Mouse (Mus musculus) embryonic facial prominence, embryonic 11.5 days (tissue): ENCODE measurements around the gene C1ql2. TPM values are rescaled to one million over a fixed set of nuclear protein-coding genes. Genes with fewer than 3 reads are reported as not detected.

Source experiments
- ATAC-seq: fragments of 200-750 bp; cut with Nextera tagmentation; replicated peaks from 2 replicates; pipeline ENCODE4 v1.8.0; 2017; ENCODE audit warnings: low read depth; ENCODE audit not compliant: insufficient number of reproducible peaks, low FRiP score, low TSS enrichment
- DNase-seq: peaks from one replicate; pipeline ENCODE4 v3.0.0-alpha.2; 2015; ENCODE audit warnings: low spot score
- H3K27ac ChIP-seq: fragments of 300-500 bp; sonication (generic); replicated peaks from 2 replicates; pipeline ENCODE4 v1.5.1; 2014; ENCODE audit warnings: mild to moderate bottlenecking, low read depth, low read length, control low read depth
- H3K27me3 ChIP-seq: fragments of 300-500 bp; sonication (generic); 2 replicates; pipeline ENCODE4 v1.6.1; 2014; ENCODE audit warnings: mild to moderate bottlenecking, low read length, moderate library complexity, mixed read lengths; ENCODE audit not compliant: control insufficient read depth, insufficient read depth
- H3K36me3 ChIP-seq: fragments of 300-500 bp; sonication (generic); replicated peaks from 2 replicates; pipeline ENCODE4 v1.6.1; 2014; ENCODE audit warnings: low read depth, mild to moderate bottlenecking, low read length, moderate library complexity, mixed read lengths; ENCODE audit not compliant: control insufficient read depth, insufficient read depth
- H3K4me1 ChIP-seq: fragments of 300-500 bp; sonication (generic); 2 replicates; pipeline ENCODE4 v1.6.1; 2014; ENCODE audit warnings: low read length, mixed read lengths; ENCODE audit not compliant: control insufficient read depth, insufficient read depth
- H3K4me2 ChIP-seq: fragments of 300-500 bp; sonication (generic); 2 replicates; pipeline ENCODE4 v1.6.1; 2014; ENCODE audit warnings: low read depth, mild to moderate bottlenecking, control low read depth, low read length, moderate library complexity
- H3K4me3 ChIP-seq: fragments of 300-500 bp; sonication (generic); 2 replicates; pipeline ENCODE4 v1.5.1; 2014; ENCODE audit warnings: low read depth, low read length, control low read depth
- H3K9ac ChIP-seq: fragments of 300-500 bp; sonication (generic); replicated peaks from 2 replicates; pipeline ENCODE4 v1.6.1; 2014; ENCODE audit warnings: mild to moderate bottlenecking, control low read depth, low read length
- H3K9me3 ChIP-seq: fragments of 300-500 bp; sonication (generic); replicated peaks from 2 replicates; pipeline ENCODE4 v1.6.1; 2016; ENCODE audit warnings: mild to moderate bottlenecking, low read length, inconsistent platforms, mixed read lengths; ENCODE audit not compliant: control insufficient read depth
- WGBS: fragments of 180-500 bp; shearing (Covaris S2); extraction: QIAGEN DNeasy Blood & Tissue Kit; methylation state at CpG from one replicate; pipeline ENCODE4 v1.1.7; 2014; 5-methylcytosine and 5-hydroxymethylcytosine counted together
- polyA plus RNA-seq: library from polyadenylated mRNA; unstranded; fragments of >200 nt; fragmentation: Nextera tagmentation; extraction: Ambion mirVana; gene quantifications from 2 replicates; pipeline ENCODE4 v1.2.1, GENCODE M21; 2014

The C1ql2 gene
- polyA plus RNA-seq, 1 experiment from 2014 or later, result 0.24 TPM

DNA sequence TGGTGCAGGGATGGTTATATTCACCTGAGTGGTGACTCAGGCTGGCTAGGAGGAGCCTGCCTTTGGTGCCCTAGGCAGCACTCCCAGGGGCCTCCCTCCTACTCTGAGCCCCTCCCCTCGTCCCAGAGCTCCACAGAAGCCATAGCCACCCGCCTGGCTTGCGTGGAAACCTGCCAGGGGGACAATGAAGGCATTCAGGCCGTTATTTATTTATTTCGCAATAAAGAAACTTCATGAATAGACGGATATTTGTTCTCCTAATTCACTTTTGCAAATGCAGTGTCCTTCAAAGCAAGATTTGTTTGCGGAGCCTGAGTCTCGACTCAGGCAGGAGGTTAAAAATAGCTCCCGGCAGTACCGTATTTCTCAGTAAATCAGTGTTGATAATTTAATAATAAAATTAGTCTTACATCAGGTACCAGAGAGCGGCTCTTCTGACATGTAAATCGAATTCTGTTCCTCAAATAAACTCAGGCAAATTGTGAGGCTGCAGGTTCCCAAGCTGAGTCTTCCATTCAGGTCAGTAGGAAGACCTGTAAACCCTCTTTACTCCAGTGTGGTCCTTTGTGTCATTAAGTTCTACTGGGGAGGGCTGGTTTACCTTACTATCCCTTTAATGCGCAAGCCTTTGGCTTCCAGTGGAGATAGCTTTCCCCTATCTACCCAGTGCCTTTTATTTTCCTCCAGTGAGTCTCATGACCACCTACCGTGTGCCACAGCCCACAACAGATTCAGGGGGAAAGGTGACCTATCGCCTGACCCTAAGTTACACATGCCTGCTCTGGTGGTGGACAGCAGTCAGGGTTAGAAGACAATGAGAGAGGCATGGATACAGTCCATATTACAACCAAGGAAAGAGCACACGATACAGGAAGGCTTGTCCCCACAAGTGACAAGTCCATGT, 17.2 kb downstream of the C1ql2 start:
- no peak overlapping the region for H3K4me3 ChIP-seq
- WGBS, result 6% methylated on average over 16 of the region's 16 CpGs

DNA sequence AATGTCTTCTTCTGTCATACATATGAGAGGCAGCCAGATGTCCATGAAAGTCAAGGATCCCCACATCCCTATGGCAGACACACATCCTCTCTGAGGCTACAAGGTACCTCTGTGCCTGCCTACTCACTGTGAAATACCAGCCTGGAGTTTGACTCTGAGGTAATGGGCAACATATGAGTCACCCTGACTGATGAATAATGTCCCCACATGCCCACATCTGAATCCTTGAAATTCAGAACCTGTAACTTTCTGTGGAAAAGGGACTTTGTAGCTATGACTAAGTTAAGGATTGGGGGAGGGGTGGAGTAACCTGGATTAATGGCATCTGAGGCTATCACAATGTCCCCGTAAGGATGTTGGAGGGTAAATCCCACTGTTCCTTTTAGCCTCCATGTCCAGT, 23.3 kb downstream of the C1ql2 start:
- Histone ChIP-seq H3K9ac (no peak overlapping the region), H3K4me2 (no peak overlapping the region), H3K9me3 (no peaks in the 10 kb centered on the region), H3K4me1 (no peaks in the 10 kb centered on the region), H3K27me3 (no peaks in the 10 kb centered on the region), H3K27ac (no peak overlapping the region), H3K4me3 (no peak overlapping the region), H3K36me3 (no peaks in the 10 kb centered on the region)
- no peak for ATAC-seq
- 79% methylated on average over 1 of the region's 1 CpGs for WGBS
- DNase-seq, result no peak

More for the DNA sequence above, 17.2 kb downstream of the C1ql2 start:
- H3K9ac ChIP-seq, result no peak overlapping the region
- ATAC-seq, result no peak; the same call in 1 of the 2 replicates
- H3K27me3 ChIP-seq, result no peaks in the 10 kb centered on the region
- no peaks in the 10 kb centered on the region for H3K36me3 ChIP-seq
- H3K27ac ChIP-seq, result no peak overlapping the region
- H3K9me3 ChIP-seq, result no peaks in the 10 kb centered on the region
- no peaks in the 10 kb centered on the region; the same call in 1 of the 2 replicates for H3K4me1 ChIP-seq
- peak; percentile 43 for DNase-seq
- H3K4me2 ChIP-seq, result peak overlapping the region; percentile 27

- Histone ChIP-seq H3K9ac (no peak overlapping the region), H3K9me3 (no peaks in the 10 kb centered on the region), H3K27ac (no peak overlapping the region), H3K4me3 (no peak overlapping the region), H3K4me1 (no peaks in the 10 kb centered on the region), H3K36me3 (no peaks in the 10 kb centered on the region), H3K27me3 (no peaks in the 10 kb centered on the region), H3K4me2 (no peak overlapping the region)
- no peak for ATAC-seq
- no peak for DNase-seq
- 69% methylated on average over 3 of the region's 3 CpGs for WGBS
Observed at GRCm38 (mm10) chr1:120368138-120368537, 27.8 kb downstream of the C1ql2 start.

DNA sequence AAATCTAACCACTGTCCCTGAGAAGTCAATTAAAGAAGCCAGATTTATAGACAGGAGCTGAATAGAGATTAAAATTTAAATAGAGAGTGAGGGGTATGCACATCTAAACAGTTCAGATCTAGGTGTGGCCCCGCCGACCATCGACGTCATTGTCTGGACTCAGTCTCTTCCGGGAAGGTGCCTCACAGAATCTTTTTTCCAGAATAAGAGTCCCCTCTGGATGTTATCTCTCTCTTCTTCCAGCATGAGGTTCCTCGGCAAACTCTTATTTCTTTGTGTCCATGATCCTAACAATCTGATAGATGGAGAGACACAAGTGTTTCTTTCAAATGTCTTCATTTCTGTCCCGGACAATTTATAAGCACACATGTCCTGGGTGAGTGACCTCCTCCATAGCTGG, 33.7 kb downstream of the C1ql2 start:
- no peak for ATAC-seq
- DNase-seq, result no peak
- H3K36me3 ChIP-seq, result no peaks in the 10 kb centered on the region
- H3K27ac ChIP-seq, result no peak overlapping the region
- no peak overlapping the region for H3K4me3 ChIP-seq
- no peak overlapping the region for H3K9ac ChIP-seq
- 81% methylated on average over 7 of the region's 7 CpGs for WGBS
- no peaks in the 10 kb centered on the region for H3K4me1 ChIP-seq
- H3K9me3 ChIP-seq, result no peaks in the 10 kb centered on the region
- no peaks in the 10 kb centered on the region for H3K27me3 ChIP-seq
- H3K4me2 ChIP-seq, result no peak overlapping the region

GRCm38 (mm10) chr1:120374832-120375231, 34.5 kb downstream of the C1ql2 start:
- Histone ChIP-seq H3K9me3 (no peaks in the 10 kb centered on the region), H3K4me3 (no peak overlapping the region), H3K27me3 (no peaks in the 10 kb centered on the region), H3K27ac (no peak overlapping the region), H3K36me3 (no peaks in the 10 kb centered on the region), H3K4me2 (no peak overlapping the region), H3K9ac (no peak overlapping the region), H3K4me1 (no peaks in the 10 kb centered on the region)
- DNase-seq (no peak), ATAC-seq (no peak)
- WGBS, result 44% methylated on average over 2 of the region's 2 CpGs

GRCm38 (mm10) chr1:120385029-120385571, 44.7 kb downstream of the C1ql2 start:
- H3K9ac ChIP-seq, result no peak overlapping the region
- H3K36me3 ChIP-seq, result no peaks in the 10 kb centered on the region
- no peaks in the 10 kb centered on the region for H3K9me3 ChIP-seq
- 83% methylated on average over 18 of the region's 18 CpGs for WGBS
- ATAC-seq (no peak), DNase-seq (no peak)
- H3K4me2 ChIP-seq, result no peak overlapping the region
- H3K4me1 ChIP-seq, result no peaks in the 10 kb centered on the region
- H3K4me3 ChIP-seq, result no peak overlapping the region
- no peaks in the 10 kb centered on the region for H3K27me3 ChIP-seq
- H3K27ac ChIP-seq, result no peak overlapping the region

DNA sequence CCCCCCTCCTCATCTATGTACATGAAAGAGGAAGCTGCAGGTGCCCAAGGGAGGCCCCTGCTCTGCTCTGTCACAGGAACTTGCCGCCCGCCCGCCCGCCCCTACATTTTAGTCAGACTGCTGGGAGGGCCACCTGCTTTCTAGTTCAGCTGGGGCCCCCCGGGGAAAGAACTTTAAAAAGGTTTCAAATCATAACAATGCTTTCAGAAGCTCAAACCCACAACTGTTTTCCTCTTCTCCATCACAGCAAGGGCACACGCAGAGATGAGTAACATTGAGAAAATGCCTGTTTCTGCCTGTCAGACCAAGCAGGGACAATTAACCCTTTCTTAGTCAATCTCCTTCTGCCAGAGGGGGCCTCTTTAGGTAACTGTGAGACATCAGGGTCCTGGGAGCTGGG, 49.4 kb downstream of the C1ql2 start:
- 40% methylated on average over 6 of the region's 6 CpGs for WGBS
- ATAC-seq (no peak), DNase-seq (no peak)

DNA sequence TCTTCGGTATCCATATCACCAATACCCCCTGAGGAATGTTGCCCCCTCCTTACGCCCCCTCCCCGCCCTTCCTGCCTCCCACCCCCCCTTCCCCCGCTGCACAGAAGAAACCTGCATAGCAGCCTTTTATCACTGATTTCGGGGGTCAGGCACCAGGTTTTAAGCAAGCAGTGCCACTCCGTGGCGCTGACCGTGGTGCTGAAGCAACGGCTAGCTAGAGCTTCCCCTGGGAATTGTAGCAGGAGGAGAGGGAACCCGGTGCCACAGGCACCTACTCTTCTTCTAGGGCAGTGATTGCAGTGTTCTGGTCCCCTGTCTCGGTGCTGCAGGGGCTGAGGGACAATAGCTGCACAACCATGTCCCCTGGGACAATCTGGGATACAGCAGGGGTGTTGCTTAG, 50.0 kb downstream of the C1ql2 start:
- Histone ChIP-seq H3K9me3 (no peaks in the 10 kb centered on the region), H3K4me3 (no peak overlapping the region), H3K9ac (no peak overlapping the region), H3K4me2 (no peak overlapping the region), H3K4me1 (no peaks in the 10 kb centered on the region), H3K27me3 (no peaks in the 10 kb centered on the region), H3K27ac (no peak overlapping the region), H3K36me3 (no peaks in the 10 kb centered on the region)
- 6% methylated on average over 11 of the region's 11 CpGs for WGBS
- DNase-seq, result peak; percentile 87
- no peak for ATAC-seq

More for the DNA sequence above, 49.4 kb downstream of the C1ql2 start:
- no peaks in the 10 kb centered on the region for H3K27me3 ChIP-seq
- H3K4me1 ChIP-seq, result no peaks in the 10 kb centered on the region
- H3K9me3 ChIP-seq, result no peaks in the 10 kb centered on the region
- H3K36me3 ChIP-seq, result no peaks in the 10 kb centered on the region
- H3K4me2 ChIP-seq, result no peak overlapping the region
- H3K27ac ChIP-seq, result no peak overlapping the region
- no peak overlapping the region for H3K9ac ChIP-seq
- no peak overlapping the region for H3K4me3 ChIP-seq
